Mouse (Mus musculus) midbrain, embryonic 15.5 days (tissue): ENCODE results near the gene 4930467E23Rik. TPM values are rescaled to one million over a fixed set of nuclear protein-coding genes. Genes with fewer than 3 reads are reported as not detected.
"Not testable (repeated sequence)": the region's sequence is repeated elsewhere in the genome, so short reads cannot be mapped to it uniquely, and the experiment has no call there.

ENCODE experiments used
- ATAC-seq: fragments of 200-750 bp; cut with Nextera tagmentation; replicated peaks from 2 replicates; pipeline ENCODE4 v1.8.0; 2017; ENCODE audit warnings: moderate TSS enrichment
- H3K27ac ChIP-seq: fragments of 300-500 bp; sonication (generic); 2 replicates; pipeline ENCODE4 v1.5.1; 2015; ENCODE audit warnings: mild to moderate bottlenecking, inconsistent platforms
- H3K27me3 ChIP-seq: fragments of 300-500 bp; sonication (generic); replicated peaks from 2 replicates; pipeline ENCODE4 v1.6.1; 2015; ENCODE audit warnings: inconsistent platforms
- H3K36me3 ChIP-seq: fragments of 300-500 bp; sonication (generic); replicated peaks from 2 replicates; pipeline ENCODE4 v1.6.1; 2015; ENCODE audit warnings: inconsistent platforms
- H3K4me1 ChIP-seq: fragments of 300-500 bp; sonication (generic); 2 replicates; pipeline ENCODE4 v1.6.1; 2015; ENCODE audit warnings: inconsistent platforms
- H3K4me2 ChIP-seq: fragments of 300-500 bp; sonication (generic); 2 replicates; pipeline ENCODE4 v1.6.1; 2015; ENCODE audit warnings: inconsistent platforms, mild to moderate bottlenecking, moderate library complexity
- H3K4me3 ChIP-seq: fragments of 300-500 bp; sonication (generic); 2 replicates; pipeline ENCODE4 v1.5.1; 2015; ENCODE audit warnings: mild to moderate bottlenecking, inconsistent platforms
- H3K9ac ChIP-seq: fragments of 300-500 bp; sonication (generic); 2 replicates; pipeline ENCODE4 v1.6.1; 2015; ENCODE audit warnings: mild to moderate bottlenecking, inconsistent platforms
- H3K9me3 ChIP-seq: fragments of 300-500 bp; sonication (generic); 2 replicates; pipeline ENCODE4 v1.6.1; 2016; ENCODE audit warnings: inconsistent platforms
- WGBS: fragments of 180-500 bp; shearing (Covaris S2); methylation state at CpG from one replicate; pipeline ENCODE4 v1.1.7; 2015; ENCODE audit warnings: mixed read lengths; 5-methylcytosine and 5-hydroxymethylcytosine counted together
- polyA plus RNA-seq: library from polyadenylated mRNA; unstranded; fragments of >200 nt; fragmentation: Nextera tagmentation; extraction: Ambion mirVana; gene quantifications from 2 replicates; pipeline ENCODE4 v1.2.1, GENCODE M21; 2015

Gene 4930467E23Rik
- polyA plus RNA-seq, 1 experiment from 2014 or later = not detected

- WGBS = 58% methylated on average over 3 of the region's 4 CpGs
Measured at GRCm38 (mm10) chr8:19704441-19705215, 24.7 kb upstream of the 4930467E23Rik start.

GRCm38 (mm10) chr8:19705216-19705600 is 24.2 kb upstream of the 4930467E23Rik start:
- not testable (repeated sequence) for H3K4me1 ChIP-seq, H3K4me3 ChIP-seq, H3K27ac ChIP-seq, H3K4me2 ChIP-seq, H3K27me3 ChIP-seq, H3K9ac ChIP-seq, ATAC-seq, H3K36me3 ChIP-seq, H3K9me3 ChIP-seq
- WGBS = 81% methylated on average over 9 of the region's 9 CpGs

More at GRCm38 (mm10) chr8:19704441-19705215, 24.7 kb upstream of the 4930467E23Rik start:
- not testable (repeated sequence) for H3K9ac ChIP-seq, H3K4me2 ChIP-seq, H3K9me3 ChIP-seq, H3K4me1 ChIP-seq, H3K27ac ChIP-seq, H3K36me3 ChIP-seq, ATAC-seq, H3K27me3 ChIP-seq, H3K4me3 ChIP-seq

- ATAC-seq, H3K36me3 ChIP-seq, H3K9me3 ChIP-seq, H3K4me3 ChIP-seq, H3K9ac ChIP-seq, H3K4me1 ChIP-seq, H3K27me3 ChIP-seq, H3K4me2 ChIP-seq, H3K27ac ChIP-seq: not testable (repeated sequence)
- 84% methylated on average over 4 of the region's 4 CpGs for WGBS
Measured at GRCm38 (mm10) chr8:19706101-19706725, 23.2 kb upstream of the 4930467E23Rik start.

- H3K27me3 ChIP-seq, H3K27ac ChIP-seq, H3K9ac ChIP-seq, ATAC-seq, H3K9me3 ChIP-seq, H3K36me3 ChIP-seq, H3K4me1 ChIP-seq, H3K4me3 ChIP-seq, H3K4me2 ChIP-seq: not testable (repeated sequence)
- WGBS = 73% methylated on average over 7 of the region's 7 CpGs
Measured at GRCm38 (mm10) chr8:19706918-19707760, 22.2 kb upstream of the 4930467E23Rik start.

- ATAC-seq = peak; percentile 76
- not testable (repeated sequence) for H3K4me1 ChIP-seq
Measured at GRCm38 (mm10) chr8:19707761-19708443, 21.5 kb upstream of the 4930467E23Rik start.

GRCm38 (mm10) chr8:19708976-19709375 is 20.4 kb upstream of the 4930467E23Rik start:
- H3K9me3 ChIP-seq, H3K27ac ChIP-seq, ATAC-seq, H3K9ac ChIP-seq, H3K27me3 ChIP-seq, H3K4me1 ChIP-seq, H3K4me2 ChIP-seq, H3K36me3 ChIP-seq, H3K4me3 ChIP-seq: not testable (repeated sequence)

More at GRCm38 (mm10) chr8:19707761-19708443, 21.5 kb upstream of the 4930467E23Rik start:
- 85% methylated on average over 14 of the region's 15 CpGs for WGBS
- not testable (repeated sequence) for H3K4me2 ChIP-seq, H3K9ac ChIP-seq, H3K4me3 ChIP-seq, H3K27ac ChIP-seq, H3K27me3 ChIP-seq, H3K36me3 ChIP-seq, H3K9me3 ChIP-seq

- H3K4me3 ChIP-seq, H3K9ac ChIP-seq, H3K4me2 ChIP-seq, ATAC-seq, H3K36me3 ChIP-seq, H3K27ac ChIP-seq, H3K4me1 ChIP-seq, H3K9me3 ChIP-seq, H3K27me3 ChIP-seq: not testable (repeated sequence)
- WGBS = 87% methylated on average over 4 of the region's 4 CpGs
Measured at GRCm38 (mm10) chr8:19709488-19709887, 19.9 kb upstream of the 4930467E23Rik start.

GRCm38 (mm10) chr8:19711171-19711860 is 18.1 kb upstream of the 4930467E23Rik start:
- not testable (repeated sequence) for H3K9ac ChIP-seq, ATAC-seq, H3K4me1 ChIP-seq, H3K4me2 ChIP-seq, H3K27me3 ChIP-seq, H3K9me3 ChIP-seq, H3K27ac ChIP-seq, H3K36me3 ChIP-seq, H3K4me3 ChIP-seq
- WGBS = 89% methylated on average over 8 of the region's 9 CpGs

- not testable (repeated sequence) for H3K9me3 ChIP-seq, H3K4me3 ChIP-seq, H3K27me3 ChIP-seq, H3K27ac ChIP-seq, H3K4me1 ChIP-seq, H3K4me2 ChIP-seq, H3K36me3 ChIP-seq, ATAC-seq, H3K9ac ChIP-seq
- 94% methylated on average over 2 of the region's 2 CpGs for WGBS
Measured at GRCm38 (mm10) chr8:19712227-19712750, 17.1 kb upstream of the 4930467E23Rik start.

GRCm38 (mm10) chr8:19712816-19713215 is 16.6 kb upstream of the 4930467E23Rik start:
- not testable (repeated sequence) for H3K9me3 ChIP-seq, H3K4me3 ChIP-seq, ATAC-seq, H3K4me1 ChIP-seq, H3K4me2 ChIP-seq, H3K27ac ChIP-seq, H3K27me3 ChIP-seq, H3K36me3 ChIP-seq, H3K9ac ChIP-seq
- WGBS = 65% methylated on average over 4 of the region's 4 CpGs

- H3K9me3 ChIP-seq, H3K27me3 ChIP-seq, H3K9ac ChIP-seq, H3K4me3 ChIP-seq, ATAC-seq, H3K36me3 ChIP-seq, H3K27ac ChIP-seq, H3K4me1 ChIP-seq, H3K4me2 ChIP-seq: not testable (repeated sequence)
- 85% methylated on average over 7 of the region's 7 CpGs for WGBS
Measured at GRCm38 (mm10) chr8:19713232-19713834, 16.0 kb upstream of the 4930467E23Rik start.
